Mouse (Mus musculus): ENCODE measurements around the gene Cdk9. TPM values are rescaled to one million over a fixed set of nuclear protein-coding genes. Genes with fewer than 3 reads are reported as not detected.

Gene Cdk9
- 99.3 TPM for total RNA-seq (2023)

DNA sequence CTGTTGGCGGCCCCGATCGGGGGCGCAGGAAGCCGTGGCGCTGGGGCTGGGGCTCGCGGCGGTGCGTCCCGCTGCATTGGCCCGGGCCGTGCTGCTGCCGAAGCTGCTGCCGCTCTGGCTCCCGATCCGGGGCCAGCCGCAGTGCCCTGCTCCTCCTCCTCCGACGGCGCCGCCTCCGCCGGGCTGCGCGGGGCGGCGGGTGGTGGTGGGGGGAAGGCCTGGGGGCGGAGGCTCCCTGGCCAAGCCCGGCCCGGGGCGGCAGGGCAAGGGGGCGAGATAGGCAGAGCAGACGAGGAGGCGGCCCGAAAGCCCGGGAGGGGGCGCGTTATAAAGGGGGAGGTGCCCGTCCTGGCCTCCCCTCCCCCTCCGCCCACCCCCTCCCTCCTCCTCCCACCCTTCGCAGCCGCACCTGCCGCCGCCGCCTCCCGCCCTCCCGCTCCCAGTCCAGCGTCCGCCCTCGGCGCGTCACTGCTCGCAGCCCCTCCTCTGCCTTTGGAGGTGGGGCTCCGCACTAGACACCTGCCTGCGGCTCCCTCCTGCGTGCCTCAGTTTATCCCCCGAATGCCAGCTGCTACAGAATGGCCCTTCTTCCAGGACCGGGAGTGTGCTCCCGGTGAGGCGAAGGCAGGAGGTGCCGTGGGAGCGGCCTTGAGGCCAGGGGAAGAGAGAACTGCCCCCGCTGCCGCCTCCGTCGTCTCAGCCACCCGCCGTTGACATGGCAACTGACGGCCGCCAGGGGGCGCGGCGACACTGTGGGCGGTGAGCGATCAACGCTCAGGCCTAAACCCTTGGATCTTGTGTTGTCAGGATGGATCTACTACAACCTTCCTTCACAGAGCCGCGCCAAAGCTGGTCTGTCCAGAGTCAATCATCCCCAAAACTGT lies at the start of gene Cdk9:
TSS of gene Cdk9 (minus strand) at position 143 of the 884 bp plus-strand sequence.

DNA sequence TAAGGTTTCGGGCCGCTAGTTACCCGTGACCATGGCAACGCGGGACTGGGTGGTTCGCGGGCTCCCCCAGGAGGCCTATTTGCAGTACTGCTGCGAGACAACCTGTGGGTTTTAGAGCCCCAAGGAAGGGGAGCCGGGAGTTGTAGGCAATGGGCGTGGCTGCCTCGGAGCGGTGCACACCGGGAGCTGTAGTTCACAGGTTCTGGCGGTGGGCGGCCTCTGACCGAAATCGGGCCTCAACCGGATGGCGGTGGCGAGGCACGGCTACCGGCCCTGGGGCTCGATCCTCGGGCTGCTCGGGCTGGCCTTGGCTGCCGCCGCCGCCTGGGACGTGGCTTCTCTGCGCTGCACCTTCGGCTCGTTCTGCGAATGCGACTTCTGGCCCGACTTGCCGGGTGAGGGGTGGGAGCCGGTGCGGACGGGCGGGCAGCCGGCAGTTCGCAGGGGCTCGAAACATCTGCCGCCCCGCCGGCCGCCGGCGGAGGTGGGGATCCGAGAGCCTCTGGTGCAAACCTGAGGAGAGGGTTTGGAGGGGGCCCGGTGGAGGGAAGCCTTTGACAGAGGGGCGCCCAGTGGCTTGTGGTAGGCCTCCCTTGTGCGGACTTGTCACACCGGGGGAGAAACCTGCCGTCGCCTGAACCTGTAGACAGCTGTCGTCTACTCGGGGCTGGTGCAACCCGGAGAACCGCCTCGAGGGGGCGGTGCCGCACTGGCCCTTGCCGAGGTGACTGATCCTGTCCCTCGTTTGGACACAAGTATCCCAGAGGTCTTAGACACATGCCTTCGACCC lies 44.4 kb upstream of the Cdk9 start, which contains the start of gene Tor2a:
TSS of gene Tor2a (plus strand) at position 179 of the 790 bp plus-strand sequence.

DNA sequence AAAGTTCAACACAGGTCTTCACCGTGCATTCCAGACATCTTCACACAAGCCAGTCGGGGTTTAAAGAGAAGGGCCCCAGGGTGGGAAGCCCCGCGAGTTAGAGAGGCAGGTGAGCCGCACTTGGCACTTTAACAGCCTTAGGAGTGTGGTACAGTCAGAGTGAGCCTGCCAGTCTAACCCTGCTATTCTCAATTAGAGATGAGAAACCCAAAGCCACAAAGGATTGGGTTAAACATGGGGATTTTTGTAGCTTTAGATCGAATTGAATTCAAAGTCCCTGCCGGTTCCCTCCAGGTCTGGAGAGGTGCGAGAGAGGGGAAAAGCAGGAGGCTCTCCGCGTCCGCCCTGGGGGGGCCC lies 28.0 kb upstream of the Cdk9 start, which contains the start of gene 6330409D20Rik:
TSS of gene 6330409D20Rik (minus strand) at position 101 of the 357 bp plus-strand sequence.

DNA sequence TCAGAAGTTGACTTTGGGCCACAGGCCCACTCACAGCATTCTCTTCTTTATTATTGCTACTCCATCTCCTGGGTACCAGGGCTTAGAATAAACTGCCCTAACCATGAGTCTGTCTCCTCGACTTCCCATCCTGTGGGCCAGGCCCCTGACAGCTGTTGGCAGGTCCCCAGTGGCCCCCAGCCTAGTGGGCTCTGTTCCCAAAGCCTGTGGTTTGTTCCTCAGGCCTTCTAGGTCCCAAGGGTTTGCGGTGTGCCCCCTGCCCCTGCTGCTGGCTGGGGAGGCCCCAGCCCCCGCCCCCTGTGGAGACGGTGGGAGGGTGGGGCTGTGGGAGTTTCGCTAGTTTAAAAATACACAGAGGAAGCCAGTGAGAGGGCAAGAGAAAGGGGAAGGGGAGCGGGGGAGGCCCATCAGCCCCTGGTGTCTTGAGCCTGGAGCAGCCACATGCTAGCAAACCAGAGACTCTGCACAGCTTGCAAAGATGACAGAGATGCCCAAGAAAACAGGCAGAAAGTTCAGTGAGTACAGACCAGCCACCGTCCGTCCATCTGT lies 7.9 kb upstream of the Cdk9 start, which contains the start of gene Sh2d3c:
TSS of gene Sh2d3c (plus strand) at position 375 of the 549 bp plus-strand sequence.

DNA sequence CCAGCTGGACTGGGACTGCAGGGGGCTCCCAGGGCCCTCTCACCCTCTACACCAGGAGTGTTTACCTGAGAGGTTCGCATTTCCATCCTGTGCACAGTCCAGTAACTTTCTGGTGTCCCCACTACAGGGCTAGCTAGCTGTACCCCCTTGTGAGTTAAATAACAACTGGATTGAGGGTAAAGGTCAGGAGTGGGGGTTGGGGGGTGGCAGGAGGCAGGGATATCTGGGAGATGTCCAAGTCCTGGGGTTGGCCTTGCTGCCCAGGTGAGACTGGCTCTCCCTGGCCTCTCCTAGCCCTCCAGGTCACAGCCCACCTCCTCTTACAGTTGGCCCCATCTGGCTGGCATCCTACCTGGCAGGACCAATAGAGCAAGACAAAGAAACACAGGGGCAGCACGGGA lies 8.9 kb downstream of the Cdk9 start, which contains the start of gene Fpgs:
TSS of gene Fpgs (minus strand) at position 125 of the 401 bp plus-strand sequence.

Other genes starting within 250 kb of the Cdk9 start
- 137 TPM for gene Fam102a, start 177.7 kb downstream of the Cdk9 start, total RNA-seq (2023)
- gene Dpm2, start 142.2 kb downstream of the Cdk9 start, total RNA-seq (2023): 63.7 TPM
- 0.89 TPM for gene Pip5kl1, start 138.3 kb downstream of the Cdk9 start, total RNA-seq (2023)
- gene 9430097D07Rik, start 137.4 kb downstream of the Cdk9 start, total RNA-seq (2023): not detected
- 21.0 TPM for gene St6galnac4, start 126.0 kb downstream of the Cdk9 start, total RNA-seq (2023)
- gene St6galnac6, start 113.4 kb downstream of the Cdk9 start, total RNA-seq (2023): 2.3 TPM
- gene Ak1, start 91.3 kb downstream of the Cdk9 start, total RNA-seq (2023): not detected
- gene Eng, start 66.5 kb downstream of the Cdk9 start, total RNA-seq (2023): 19.8 TPM
- 28.2 TPM for gene Fpgs, start 8.9 kb downstream of the Cdk9 start, total RNA-seq (2023)
- gene Sh2d3c, start 8.0 kb upstream of the Cdk9 start, total RNA-seq (2023): 102 TPM
- not detected for gene 6330409D20Rik, start 27.9 kb upstream of the Cdk9 start, total RNA-seq (2023)
- gene Tor2a, start 44.2 kb upstream of the Cdk9 start, total RNA-seq (2023): 27.7 TPM
- not detected for gene Ttc16, start 62.6 kb upstream of the Cdk9 start, total RNA-seq (2023)
- gene Ptrh1, start 62.7 kb upstream of the Cdk9 start, total RNA-seq (2023): 3.4 TPM
- not detected for gene Cfap157, start 71.4 kb upstream of the Cdk9 start, total RNA-seq (2023)
- gene Stxbp1, start 134.2 kb upstream of the Cdk9 start, total RNA-seq (2023): 0.86 TPM
- gene Fam129b, start 163.0 kb upstream of the Cdk9 start, total RNA-seq (2023): 0.61 TPM
- gene Rpl12, start 248.5 kb upstream of the Cdk9 start, total RNA-seq (2023): 1,359 TPM
- 10.7 TPM for gene Lrsam1, start 248.5 kb upstream of the Cdk9 start, total RNA-seq (2023)

Data from CD8-positive naive resting alpha-beta T cell, adult 57 days (primary cell).